Mouse (Mus musculus): ENCODE measurements at regions not wholly inside any gene's neighbourhood (a gene's known extent, or its start where the extent isn't known, plus 50 kb on each side); places are given as distances from the start of the nearest gene placed in this dataset.

DNA sequence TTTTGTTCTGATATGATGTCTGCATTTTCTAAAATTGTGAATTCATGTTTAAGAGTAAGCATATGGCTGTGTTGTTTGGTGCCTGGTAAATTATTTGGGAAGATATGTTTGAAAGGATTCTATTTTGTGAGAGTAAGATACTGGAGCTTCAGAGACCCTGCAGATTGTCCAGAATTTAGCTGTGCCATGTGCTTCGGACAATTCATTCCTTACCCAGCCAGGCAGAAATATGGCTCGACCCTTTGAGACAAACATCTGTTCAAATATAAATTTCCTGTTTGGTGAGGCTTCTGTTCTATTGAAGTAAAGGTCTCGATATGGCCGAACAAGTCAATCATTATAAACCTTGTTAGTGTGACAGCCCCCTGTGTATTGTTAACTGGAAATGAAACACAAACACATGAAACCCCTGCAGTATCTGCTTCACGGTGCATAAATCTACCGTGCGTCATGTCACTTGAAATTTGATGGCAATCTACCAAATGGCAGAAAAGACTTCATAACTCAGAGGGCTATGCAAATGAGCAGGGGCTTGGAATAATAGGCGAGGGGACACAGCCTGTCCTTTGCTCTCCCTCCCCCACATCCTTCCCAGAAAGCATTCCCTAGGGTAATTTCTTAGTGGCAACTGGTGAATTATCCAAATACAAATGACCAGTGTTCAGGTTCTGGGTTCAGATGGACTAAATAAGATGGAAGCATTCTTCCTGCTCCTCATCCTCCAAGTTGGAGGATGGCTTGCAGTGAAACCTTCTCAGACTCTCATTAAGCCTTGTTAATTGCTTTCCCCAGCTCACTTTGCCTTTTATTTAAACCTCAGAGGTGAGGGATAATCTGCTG lies 61.8 kb downstream of the Adcyap1 start:
- DNase-seq (ENCODE audit: low spot score in 2 of 2) = no peak

GRCm38 (mm10) chr17:93261206-93261504 lies 62.3 kb downstream of the Adcyap1 start:
- no peak for DNase-seq (ENCODE audit: low spot score in 2 of 2)

DNA sequence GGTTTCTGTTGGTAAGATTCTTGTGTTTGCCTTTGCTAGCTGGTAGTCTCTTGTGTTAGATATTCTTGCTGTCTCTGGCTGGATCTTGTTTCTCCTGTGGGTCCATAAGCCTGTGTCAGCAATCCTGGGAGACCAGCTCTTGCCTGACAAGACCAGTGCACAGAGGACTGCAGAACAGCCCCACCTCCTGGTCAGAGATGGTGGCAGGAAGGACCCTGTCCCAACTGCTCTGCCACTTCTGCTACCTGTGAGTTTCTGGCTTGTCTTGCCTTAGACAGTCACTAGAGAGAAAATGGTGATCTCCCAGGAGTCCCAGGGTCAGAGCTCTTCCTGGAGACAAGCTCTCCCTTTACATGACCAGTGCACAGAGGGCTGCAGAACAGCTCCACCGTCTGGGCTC lies 107.3 kb downstream of the Adcyap1 start:
- no peak for DNase-seq (ENCODE audit: low spot score in 2 of 2)

DNA sequence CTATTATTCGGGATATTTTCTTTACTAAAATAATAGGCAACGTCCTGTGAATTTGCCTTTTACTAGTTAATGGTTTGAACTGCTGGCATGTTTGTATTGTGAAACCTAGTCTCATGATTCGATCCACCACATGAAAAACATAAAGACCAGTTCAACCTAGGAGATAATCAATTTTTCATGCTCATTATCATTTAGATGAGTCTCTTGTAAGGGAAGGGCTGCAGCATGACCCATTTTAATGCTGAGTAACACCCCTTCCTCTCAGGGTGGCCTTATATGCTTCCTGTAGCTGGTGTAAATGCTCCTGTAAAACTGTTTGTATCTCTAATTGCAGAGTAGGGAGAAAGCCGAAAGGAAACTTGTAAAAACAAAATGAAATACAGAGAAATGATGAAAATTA lies 113.3 kb downstream of the Adcyap1 start:
- no peak for DNase-seq (ENCODE audit: low spot score in 2 of 2)

GRCm38 (mm10) chr17:93312640-93313309 lies 114.0 kb downstream of the Adcyap1 start:
- DNase-seq (ENCODE audit: low spot score in 2 of 2) = no peak

DNA sequence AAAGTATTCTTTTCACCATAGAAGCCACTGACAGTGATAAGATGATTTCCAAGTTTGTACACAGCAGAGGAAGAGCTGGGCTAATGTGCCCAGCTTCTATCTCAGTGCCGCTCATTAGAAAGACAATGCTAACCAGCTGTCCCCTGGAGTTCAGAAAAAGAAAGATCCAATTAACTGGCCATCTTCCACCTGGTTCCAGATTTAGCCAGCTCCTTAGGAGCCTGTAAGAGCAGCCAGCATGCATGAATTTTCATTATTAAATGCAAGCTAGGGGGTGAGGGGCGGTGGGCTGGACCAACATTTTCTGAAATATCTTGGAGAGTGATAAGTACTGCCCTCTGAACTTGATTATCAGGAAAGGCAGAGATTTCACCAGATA lies 114.5 kb downstream of the Adcyap1 start:
- no peak for DNase-seq (ENCODE audit: low spot score in 2 of 2)

DNA sequence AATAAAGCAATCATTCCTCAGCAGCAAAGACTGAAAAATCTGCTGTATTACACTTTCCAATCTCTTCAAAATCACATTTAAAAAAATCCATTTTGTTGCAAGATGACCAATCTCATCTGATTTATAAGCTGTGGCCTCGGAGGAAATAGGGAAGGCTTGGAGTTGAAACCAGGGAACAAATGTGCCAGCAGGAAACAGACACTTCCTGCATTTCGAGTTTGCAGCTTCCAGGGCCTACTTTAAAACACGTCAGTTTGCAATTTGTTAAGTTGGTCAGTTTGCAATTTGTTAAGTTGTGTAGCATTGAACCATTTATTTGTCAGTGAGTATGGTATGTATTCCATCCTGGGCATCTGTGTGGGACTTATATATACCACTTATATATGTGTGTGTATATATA lies 115.3 kb downstream of the Adcyap1 start:
- no peak for DNase-seq (ENCODE audit: low spot score in 2 of 2)

GRCm38 (mm10) chr17:93321482-93321881 lies 122.7 kb downstream of the Adcyap1 start:
- no peak for DNase-seq (ENCODE audit: low spot score in 2 of 2)

- no peak for DNase-seq (ENCODE audit: low spot score in 2 of 2)
These were observed 138.8 kb downstream of the Adcyap1 start for GRCm38 (mm10) chr17:93337576-93337975.

DNA sequence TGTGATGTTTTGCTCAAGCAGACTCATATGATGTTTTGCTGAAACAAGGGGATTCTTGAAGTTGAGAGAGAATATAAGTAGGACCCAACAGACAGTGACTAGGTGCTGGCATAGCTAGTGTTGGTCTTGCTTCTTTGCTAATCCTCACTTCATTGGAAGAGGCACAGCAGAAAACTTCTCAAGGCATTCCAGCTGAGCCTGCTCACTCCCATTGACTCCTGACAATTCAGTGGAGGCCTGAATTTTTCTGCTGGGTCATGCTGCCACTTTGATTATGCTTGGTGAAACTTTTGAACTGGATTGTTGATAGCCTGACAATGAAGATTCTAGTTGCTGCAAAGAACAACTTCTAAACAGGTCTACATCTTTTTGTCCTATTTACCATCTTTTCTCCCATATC lies 156.4 kb downstream of the Adcyap1 start:
- DNase-seq (ENCODE audit: low spot score in 2 of 2) = no peak

- DNase-seq (ENCODE audit: low spot score in 2 of 2) = peak in 1 of 2 experiments; percentile 6
These were observed 164.1 kb downstream of the Adcyap1 start for GRCm38 (mm10) chr17:93362926-93363325.

- DNase-seq (ENCODE audit: low spot score in 2 of 2) = no peak
These were observed 178.8 kb downstream of the Adcyap1 start for GRCm38 (mm10) chr17:93377453-93378091.

- peak in 1 of 2 experiments; percentile 2 for DNase-seq (ENCODE audit: low spot score in 2 of 2)
These were observed 181.1 kb downstream of the Adcyap1 start for GRCm38 (mm10) chr17:93379789-93380398.

- DNase-seq (ENCODE audit: low spot score in 2 of 2) = no peak
These were observed 191.4 kb downstream of the Adcyap1 start for GRCm38 (mm10) chr17:93390256-93390655.

DNA sequence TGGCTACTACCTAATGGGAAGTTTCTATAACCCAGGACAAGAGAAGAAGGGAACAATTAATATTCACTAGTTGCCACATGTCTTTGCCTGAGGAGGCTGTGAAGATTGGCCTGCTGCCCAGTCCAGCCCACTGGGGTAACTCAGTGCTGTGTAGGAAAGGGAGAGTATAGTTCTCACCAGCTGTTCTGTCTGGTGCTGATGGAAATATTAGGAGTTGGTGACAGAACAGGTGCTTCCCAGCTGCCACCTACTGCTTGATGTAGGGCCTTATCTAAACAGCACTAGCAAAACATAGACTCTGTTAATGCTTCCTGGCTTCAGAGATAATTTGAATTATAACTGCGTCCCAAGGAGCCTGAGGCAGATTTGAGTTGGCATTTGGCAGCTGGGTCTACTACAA lies 210.5 kb downstream of the Adcyap1 start:
- peak; percentile 13 to 19 for DNase-seq (ENCODE audit: low spot score in 2 of 2)
